In the genomic region with DNA sequence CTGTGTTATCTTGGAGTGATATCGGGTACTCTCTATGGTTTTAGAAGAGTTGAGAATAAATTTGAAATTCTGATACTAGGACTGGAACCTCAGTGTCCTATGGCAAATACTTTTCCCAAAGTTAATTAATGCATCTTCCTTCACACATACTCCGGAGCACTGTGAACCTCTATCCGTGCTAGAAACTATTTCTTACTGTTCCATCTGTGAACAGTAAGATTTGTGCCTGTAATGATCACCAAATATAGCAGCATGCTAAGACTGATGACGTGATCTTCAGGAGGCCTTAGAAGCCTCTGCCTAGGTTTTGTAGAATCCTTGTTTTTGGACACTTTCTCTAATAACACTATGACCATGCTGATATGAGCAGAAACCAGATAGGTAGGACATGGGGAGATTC, we compare ENCODE assay signal across 36 mouse cellular contexts. TPM values are rescaled to one million over a fixed set of nuclear protein-coding genes. Genes with fewer than 3 reads are reported as not detected.
"Had no signal": no experiment of that assay in that cellular context is flagged by ENCODE, and none has a peak within 500 bp of the region (broad histone marks: within the 10 kb centered on the region; RNA-seq: fewer than 3 reads in every experiment).

No protein-coding gene starts in this region.

- H3K9me3 ChIP-seq: heart, embryonic 12.5 days; heart, embryonic 13.5 days; heart, embryonic 15.5 days; hindbrain, embryonic 10.5 days; hindbrain, embryonic 12.5 days; hindbrain, embryonic 13.5 days; hindbrain, embryonic 15.5 days; intestine, embryonic 15.5 days; kidney, embryonic 15.5 days had no signal

- H3K4me2 ChIP-seq: heart, embryonic 11.5 days; heart, embryonic 12.5 days; heart, embryonic 13.5 days; heart, embryonic 15.5 days; hindbrain, embryonic 12.5 days; hindbrain, embryonic 13.5 days; hindbrain, embryonic 14.5 days; hindbrain, embryonic 15.5 days; intestine, embryonic 15.5 days; kidney, embryonic 15.5 days had no signal

- H3K4me3 ChIP-seq: heart, embryonic 12.5 days; heart, embryonic 13.5 days; heart, embryonic 15.5 days; hindbrain, embryonic 10.5 days; hindbrain, embryonic 12.5 days; hindbrain, embryonic 13.5 days; hindbrain, embryonic 15.5 days; intestine, embryonic 15.5 days; kidney, embryonic 15.5 days; layer of hippocampus, adult 2 months; left cerebral cortex, adult 2 months had no signal

- H3K36me3 ChIP-seq: heart, embryonic 12.5 days; heart, embryonic 13.5 days; heart, embryonic 15.5 days; hindbrain, embryonic 10.5 days; hindbrain, embryonic 12.5 days; hindbrain, embryonic 13.5 days; hindbrain, embryonic 15.5 days; intestine, embryonic 15.5 days; kidney, embryonic 15.5 days had no signal

- ATAC-seq: hindbrain, embryonic 16.5 days; hindbrain, postnatal 0 days; inflammation-experienced regulatory T-cells, adult 6 months; intestine, embryonic 15.5 days; intestine, embryonic 16.5 days; intestine, postnatal 0 days had no signal

- H3K27me3 ChIP-seq: heart, embryonic 12.5 days; heart, embryonic 13.5 days; heart, embryonic 15.5 days; hindbrain, embryonic 12.5 days; hindbrain, embryonic 13.5 days; hindbrain, embryonic 15.5 days; intestine, embryonic 15.5 days; kidney, embryonic 15.5 days had no signal

- H3K27ac ChIP-seq: heart, embryonic 13.5 days; heart, embryonic 15.5 days; hindbrain, embryonic 10.5 days; hindbrain, embryonic 12.5 days; hindbrain, embryonic 13.5 days; hindbrain, embryonic 14.5 days; hindbrain, embryonic 15.5 days; hindbrain, postnatal 0 days; intestine, embryonic 15.5 days; kidney, embryonic 15.5 days; kidney, postnatal 0 days; layer of hippocampus, adult 2 months; left cerebral cortex, adult 2 months had no signal

- H3K9ac ChIP-seq: heart, embryonic 12.5 days; heart, embryonic 13.5 days; heart, embryonic 15.5 days; hindbrain, embryonic 12.5 days; hindbrain, embryonic 13.5 days; hindbrain, embryonic 14.5 days; hindbrain, embryonic 15.5 days; intestine, embryonic 15.5 days; kidney, embryonic 15.5 days had no signal

- DNase-seq: heart, postnatal 10 days; heart, postnatal 14 days; heart, postnatal 36 days; heart, postnatal 4 days; kidney, adult 11 months; kidney, adult 18-20 months; kidney, adult 2 months; kidney, adult 8-10 months; kidney, adult 9 months; kidney, postnatal 10 days; kidney, postnatal 14 days; kidney, postnatal 25 days; kidney, postnatal 36 days; kidney, postnatal 4 days; layer of hippocampus, adult 9-11 months; layer of hippocampus, postnatal 36 days had no signal

- H3K4me1 ChIP-seq: heart, embryonic 12.5 days; heart, embryonic 13.5 days; heart, embryonic 15.5 days; hindbrain, embryonic 10.5 days; hindbrain, embryonic 12.5 days; hindbrain, embryonic 13.5 days; hindbrain, embryonic 15.5 days; intestine, embryonic 15.5 days; kidney, embryonic 15.5 days had no signal

RNA-seq across cellular contexts. Expression of a gene that starts 35.4 kb away (rescaled TPM):
- total RNA-seq: hematopoietic stem cell, adult 5-6 weeks had no signal
